Mouse (Mus musculus): Measurements from ENCODE around the gene Shc4.

GRCm38 (mm10) chr2:125692010-125692409 is 31.9 kb downstream of the Shc4 start:
- TF ChIP-seq POLR2A (IDR thresholded peaks at IDR 0.05; ENCODE audit: low read depth, low read length) (no peak), MAZ (IDR thresholded peaks at IDR 0.05; ENCODE audit: low read depth, low read length) (no peak), CTCF (conservative IDR thresholded peaks at IDR 0.05 in 1 of 2, IDR thresholded peaks at IDR 0.05 in 1 of 2; ENCODE audit: low read depth in 2 of 2, low read length in 2 of 2) (no peak), RCOR1 (conservative IDR thresholded peaks at IDR 0.05; ENCODE audit: low read depth, low read length) (no peak)

Data from CH12.LX (cell line).